Mouse (Mus musculus) midbrain, postnatal 0 days (tissue): ENCODE data around the gene Muc13. TPM values are rescaled to one million over a fixed set of nuclear protein-coding genes. Genes with fewer than 3 reads are reported as not detected.

Experiments
- ATAC-seq: fragments of 200-750 bp; cut with Nextera tagmentation; 2 replicates; pipeline ENCODE4 v1.8.0; 2017; ENCODE audit warnings: moderate number of reproducible peaks, mild to moderate bottlenecking, moderate TSS enrichment, moderate library complexity; ENCODE audit not compliant: low FRiP score
- DNase-seq: peaks from one replicate; pipeline ENCODE4 v3.0.0-alpha.2; 2015; ENCODE audit warnings: low spot score
- H3K27ac ChIP-seq: fragments of 300-500 bp; sonication (generic); 2 replicates; pipeline ENCODE4 v1.5.1; 2014; ENCODE audit warnings: low read depth, mild to moderate bottlenecking, low read length, mixed read lengths
- H3K27me3 ChIP-seq: fragments of 300-500 bp; sonication (generic); 2 replicates; pipeline ENCODE4 v1.6.1; 2014; ENCODE audit warnings: low read length, control low read depth, mixed read lengths; ENCODE audit not compliant: insufficient read depth
- H3K36me3 ChIP-seq: fragments of 300-500 bp; sonication (generic); 2 replicates; pipeline ENCODE4 v1.6.1; 2014; ENCODE audit warnings: low read length, control low read depth, mixed read lengths; ENCODE audit not compliant: insufficient read depth
- H3K4me1 ChIP-seq: fragments of 300-500 bp; sonication (generic); 2 replicates; pipeline ENCODE4 v1.6.1; 2014; ENCODE audit warnings: mild to moderate bottlenecking, control low read depth, antibody characterized with exemption, low read length, mixed read lengths; ENCODE audit not compliant: insufficient read depth
- H3K4me2 ChIP-seq: fragments of 300-500 bp; sonication (generic); 2 replicates; pipeline ENCODE4 v1.6.1; 2014; ENCODE audit warnings: low read depth, mild to moderate bottlenecking, low read length, mixed read lengths; ENCODE audit not compliant: poor library complexity, severe bottlenecking
- H3K4me3 ChIP-seq: fragments of 300-500 bp; sonication (generic); 2 replicates; pipeline ENCODE4 v1.5.1; 2014; ENCODE audit warnings: low read depth, mild to moderate bottlenecking, low read length, moderate library complexity
- H3K9ac ChIP-seq: fragments of 300-500 bp; sonication (generic); replicated peaks from 2 replicates; pipeline ENCODE4 v1.6.1; 2014; ENCODE audit warnings: mild to moderate bottlenecking, low read length, moderate library complexity, mixed read lengths; ENCODE audit not compliant: poor library complexity, severe bottlenecking
- H3K9me3 ChIP-seq: fragments of 300-500 bp; sonication (generic); 2 replicates; pipeline ENCODE4 v1.6.1; 2016; ENCODE audit warnings: low read length, control low read depth
- CTCF ChIP-seq: IDR thresholded peaks from 2 replicates; pipeline ENCODE4 v1.5.1; 2016; ENCODE audit warnings: antibody characterized with exemption, mild to moderate bottlenecking
- WGBS: fragments of 180-500 bp; shearing (Covaris S2); extraction: QIAGEN DNeasy Blood & Tissue Kit; methylation state at CpG from one replicate; pipeline ENCODE4 v1.1.7; 2014; 5-methylcytosine and 5-hydroxymethylcytosine counted together
- polyA plus RNA-seq: library from polyadenylated mRNA; unstranded; fragments of >200 nt; fragmentation: Nextera tagmentation; extraction: Ambion mirVana; gene quantifications from 2 replicates; pipeline ENCODE4 v1.2.1, GENCODE M21; 2015
- total RNA-seq: library from RNA; depleted of rRNA; stranded (reverse); fragments of >200 nt; gene quantifications from 2 replicates; pipeline ENCODE4 v1.2.3, GENCODE M21; 2014

Muc13 gene
- total and polyA plus RNA-seq, 2 experiments from 2014 or later = 0.05 TPM; not detected in 1

GRCm38 (mm10) chr16:33842081-33842880, 48.4 kb downstream of the Muc13 start:
- H3K4me1 ChIP-seq = no peaks in the 10 kb centered on the region
- WGBS = 60% methylated on average over 12 of the region's 12 CpGs
- H3K4me3 ChIP-seq = no peak overlapping the region
- no peak for ATAC-seq
- H3K36me3 ChIP-seq = no peaks in the 10 kb centered on the region
- H3K27ac ChIP-seq = no peak overlapping the region
- no peak overlapping the region for H3K4me2 ChIP-seq
- no peak for DNase-seq
- no peaks in the 10 kb centered on the region for H3K27me3 ChIP-seq
- no peaks in the 10 kb centered on the region for H3K9me3 ChIP-seq
- H3K9ac ChIP-seq = no peak overlapping the region
- no peak for TF ChIP-seq CTCF

GRCm38 (mm10) chr16:33844150-33844611, 50.3 kb downstream of the Muc13 start:
- TF ChIP-seq CTCF = no peak
- Histone ChIP-seq H3K4me2 (no peak overlapping the region), H3K27me3 (no peaks in the 10 kb centered on the region), H3K4me1 (no peaks in the 10 kb centered on the region), H3K27ac (no peak overlapping the region), H3K4me3 (no peak overlapping the region), H3K36me3 (no peaks in the 10 kb centered on the region), H3K9me3 (no peaks in the 10 kb centered on the region), H3K9ac (no peak overlapping the region)
- ATAC-seq = no peak
- DNase-seq = no peak
- 34% methylated on average over 4 of the region's 4 CpGs for WGBS

DNA sequence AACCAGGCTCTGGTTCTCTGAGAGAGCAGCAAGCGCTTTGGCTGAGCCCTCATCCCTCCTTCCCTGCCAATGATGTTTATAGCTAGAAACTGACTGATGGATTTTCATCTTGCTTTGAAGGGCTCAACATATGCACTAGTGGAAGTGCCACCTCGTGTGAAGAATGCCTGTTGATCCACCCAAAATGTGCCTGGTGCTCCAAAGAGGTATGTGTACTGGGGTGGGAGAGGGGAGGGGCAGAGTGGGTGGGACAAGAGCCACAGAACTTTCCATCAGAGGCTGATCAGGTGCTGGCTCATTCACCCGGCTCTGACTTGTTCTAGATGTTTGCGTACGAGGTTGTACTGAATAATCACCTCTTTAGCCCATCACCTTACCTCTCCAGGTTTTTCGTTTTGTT, 51.0 kb downstream of the Muc13 start:
- ATAC-seq (no peak), DNase-seq (no peak)
- WGBS = 69% methylated on average over 6 of the region's 6 CpGs
- Histone ChIP-seq H3K4me2 (no peak overlapping the region), H3K27ac (no peak overlapping the region), H3K4me1 (no peaks in the 10 kb centered on the region), H3K4me3 (no peak overlapping the region), H3K9me3 (no peaks in the 10 kb centered on the region), H3K27me3 (no peaks in the 10 kb centered on the region), H3K9ac (no peak overlapping the region), H3K36me3 (no peaks in the 10 kb centered on the region)
- TF ChIP-seq CTCF = no peak

DNA sequence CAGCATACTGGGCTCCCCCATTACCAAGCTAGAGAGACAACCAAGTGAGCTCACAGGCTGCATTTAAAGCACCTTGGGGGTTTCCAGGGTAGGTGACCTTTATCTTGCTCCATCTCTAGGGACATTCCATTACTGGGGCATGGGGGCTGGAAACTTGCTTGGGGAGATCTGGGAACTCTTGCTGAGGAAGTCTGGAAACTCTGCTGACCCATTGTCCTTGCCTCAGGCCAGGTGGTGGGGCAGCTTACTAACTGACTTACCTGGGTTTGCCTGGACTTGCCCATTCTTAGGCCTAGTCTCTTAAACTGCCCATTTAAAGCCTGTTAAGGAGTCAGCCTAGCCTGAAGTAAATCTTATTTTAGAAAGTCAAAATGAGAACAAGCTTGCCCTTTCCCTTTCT, 59.4 kb downstream of the Muc13 start:
- no peaks in the 10 kb centered on the region for H3K36me3 ChIP-seq
- no peak for ATAC-seq
- no peak overlapping the region for H3K27ac ChIP-seq
- no peaks in the 10 kb centered on the region for H3K4me1 ChIP-seq
- DNase-seq = no peak
- no peaks in the 10 kb centered on the region for H3K9me3 ChIP-seq
- no peaks in the 10 kb centered on the region for H3K27me3 ChIP-seq
- TF ChIP-seq CTCF = no peak
- no peak overlapping the region for H3K9ac ChIP-seq
- H3K4me3 ChIP-seq = no peak overlapping the region
- no peak overlapping the region for H3K4me2 ChIP-seq

- Histone ChIP-seq H3K9ac (no peak overlapping the region), H3K4me2 (no peak overlapping the region), H3K4me3 (no peak overlapping the region), H3K4me1 (peaks cover 5% of the 10 kb centered on the region; the same call in 1 of the 2 replicates), H3K27ac (no peak overlapping the region), H3K36me3 (no peaks in the 10 kb centered on the region), H3K9me3 (no peaks in the 10 kb centered on the region), H3K27me3 (no peaks in the 10 kb centered on the region)
- no peak for TF ChIP-seq CTCF
- no peak for DNase-seq
- ATAC-seq = no peak
- WGBS = 88% methylated on average over 2 of the region's 2 CpGs
Measured at GRCm38 (mm10) chr16:33858766-33859165, 64.9 kb downstream of the Muc13 start.

DNA sequence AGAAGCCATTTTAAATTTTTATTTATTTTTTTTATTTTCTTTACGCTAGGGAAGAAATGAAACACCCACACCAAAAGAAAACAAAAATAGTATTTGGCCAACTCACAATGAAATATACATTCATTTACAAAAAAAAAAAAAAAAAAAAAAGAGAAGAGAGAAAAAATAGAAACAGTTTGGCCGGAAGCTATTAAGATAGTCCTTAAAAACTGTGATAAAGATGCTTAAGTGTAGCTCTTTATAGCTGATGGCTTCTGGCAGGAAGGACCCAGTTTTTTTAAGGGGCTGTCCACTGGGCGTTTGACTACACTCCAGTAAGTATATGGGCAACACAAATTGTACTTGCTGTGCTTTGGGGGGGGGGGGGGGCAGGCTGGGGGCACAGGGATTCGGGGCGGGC, 65.5 kb downstream of the Muc13 start:
- H3K4me3 ChIP-seq = no peak overlapping the region
- no peaks in the 10 kb centered on the region for H3K36me3 ChIP-seq
- TF ChIP-seq CTCF = no peak
- no peaks in the 10 kb centered on the region for H3K9me3 ChIP-seq
- DNase-seq = no peak
- peaks cover 5% of the 10 kb centered on the region; the same call in 1 of the 2 replicates for H3K4me1 ChIP-seq
- no peak overlapping the region for H3K9ac ChIP-seq
- WGBS = 51% methylated on average over 5 of the region's 5 CpGs
- H3K27ac ChIP-seq = no peak overlapping the region
- no peak overlapping the region for H3K4me2 ChIP-seq
- no peaks in the 10 kb centered on the region for H3K27me3 ChIP-seq
- no peak for ATAC-seq
